Mouse (Mus musculus): ENCODE results near the gene Ubqln1.

GRCm38 (mm10) chr13:58127766-58128361 is 87.6 kb downstream of the Ubqln1 start:
- TF ChIP-seq POLR2A (IDR thresholded peaks at IDR 0.05; ENCODE audit: borderline replicate concordance, extremely low read depth, low read depth, low read length) (no peak), CTCF (IDR thresholded peaks at IDR 0.05; ENCODE audit: insufficient read depth, low read length) (no peak)

Data from lung, adult 2 months (tissue).